Mouse (Mus musculus) urinary bladder, postnatal 14 days (tissue): Measurements from ENCODE around the gene Cyp3a11.
"Not testable (repeated sequence)": the region's sequence is repeated elsewhere in the genome, so short reads cannot be mapped to it uniquely, and the experiment has no call there.

ENCODE experiments used
- DNase-seq: peaks from one replicate; pipeline ENCODE4 v3.0.0; 2021; ENCODE audit warnings: low spot score

Cyp3a11 gene

GRCm38 (mm10) chr5:145879688-145880087, at the start of gene Cyp3a11:
TSS of gene Cyp3a11 (minus strand) at chr5:145879964.
- DNase-seq = no peak

GRCm38 (mm10) chr5:145912912-145913311, 33.1 kb upstream of the Cyp3a11 start:
- DNase-seq = no peak

GRCm38 (mm10) chr5:145911781-145912180, 32.0 kb upstream of the Cyp3a11 start:
- DNase-seq = no peak

- not testable (repeated sequence) for DNase-seq
Measured at GRCm38 (mm10) chr5:145906937-145907336, 27.2 kb upstream of the Cyp3a11 start.

GRCm38 (mm10) chr5:145904535-145904934, 24.8 kb upstream of the Cyp3a11 start:
- no peak for DNase-seq

GRCm38 (mm10) chr5:145903349-145903748, 23.6 kb upstream of the Cyp3a11 start:
- no peak for DNase-seq

- no peak for DNase-seq
Measured at GRCm38 (mm10) chr5:145900436-145900990, 20.7 kb upstream of the Cyp3a11 start.

GRCm38 (mm10) chr5:145897271-145897670, 17.5 kb upstream of the Cyp3a11 start:
- DNase-seq = no peak

- no peak for DNase-seq
Measured at GRCm38 (mm10) chr5:145881207-145881606, 1.4 kb upstream of the Cyp3a11 start.

- DNase-seq = not testable (repeated sequence)
Measured at GRCm38 (mm10) chr5:145867433-145867832, 12.3 kb downstream of the Cyp3a11 start.

- not testable (repeated sequence) for DNase-seq
Measured at GRCm38 (mm10) chr5:145805796-145806195, 74.0 kb downstream of the Cyp3a11 start, which contains the start of gene Cyp3a44. TSS of gene Cyp3a44 (minus strand) at chr5:145805874.
